Mouse (Mus musculus) lung, embryonic 15.5 days (tissue): ENCODE measurements around the gene Sufu. TPM values are rescaled to one million over a fixed set of nuclear protein-coding genes. Genes with fewer than 3 reads are reported as not detected.

Experiments used
- ATAC-seq: fragments of 200-750 bp; cut with Nextera tagmentation; 2 replicates; pipeline ENCODE4 v1.8.0; 2017; ENCODE audit warnings: moderate number of reproducible peaks, borderline replicate concordance; ENCODE audit not compliant: low FRiP score, low TSS enrichment; ENCODE audit errors: extremely low read depth
- H3K27ac ChIP-seq: fragments of 300-500 bp; sonication (generic); 2 replicates; pipeline ENCODE4 v1.5.1; 2015; ENCODE audit warnings: moderate library complexity, mild to moderate bottlenecking, inconsistent platforms
- H3K27me3 ChIP-seq: fragments of 300-500 bp; sonication (generic); 2 replicates; pipeline ENCODE4 v1.6.1; 2015; ENCODE audit warnings: inconsistent platforms
- H3K36me3 ChIP-seq: fragments of 300-500 bp; sonication (generic); 2 replicates; pipeline ENCODE4 v1.6.1; 2015; ENCODE audit warnings: inconsistent platforms
- H3K4me1 ChIP-seq: fragments of 300-500 bp; sonication (generic); 2 replicates; pipeline ENCODE4 v1.6.1; 2015; ENCODE audit warnings: inconsistent platforms
- H3K4me2 ChIP-seq: fragments of 300-500 bp; sonication (generic); 2 replicates; pipeline ENCODE4 v1.6.1; 2015; ENCODE audit warnings: inconsistent platforms, mild to moderate bottlenecking, moderate library complexity
- H3K4me3 ChIP-seq: fragments of 300-500 bp; sonication (generic); 2 replicates; pipeline ENCODE4 v1.5.1; 2015; ENCODE audit warnings: mild to moderate bottlenecking, inconsistent platforms
- H3K9ac ChIP-seq: fragments of 300-500 bp; sonication (generic); 2 replicates; pipeline ENCODE4 v1.6.1; 2015; ENCODE audit warnings: inconsistent platforms
- H3K9me3 ChIP-seq: fragments of 300-500 bp; sonication (generic); 2 replicates; pipeline ENCODE4 v1.6.1; 2016; ENCODE audit warnings: inconsistent platforms
- WGBS: fragments of 180-500 bp; shearing (Covaris S2); methylation state at CpG from one replicate; pipeline ENCODE4 v1.1.7; 2015; 5-methylcytosine and 5-hydroxymethylcytosine counted together
- polyA plus RNA-seq: library from polyadenylated mRNA; unstranded; fragments of >200 nt; fragmentation: Nextera tagmentation; extraction: Ambion mirVana; gene quantifications from 2 replicates; pipeline ENCODE4 v1.2.1, GENCODE M21; 2015

Sufu gene
- polyA plus RNA-seq, 1 experiment from 2014 or later, result 34.5 TPM

DNA sequence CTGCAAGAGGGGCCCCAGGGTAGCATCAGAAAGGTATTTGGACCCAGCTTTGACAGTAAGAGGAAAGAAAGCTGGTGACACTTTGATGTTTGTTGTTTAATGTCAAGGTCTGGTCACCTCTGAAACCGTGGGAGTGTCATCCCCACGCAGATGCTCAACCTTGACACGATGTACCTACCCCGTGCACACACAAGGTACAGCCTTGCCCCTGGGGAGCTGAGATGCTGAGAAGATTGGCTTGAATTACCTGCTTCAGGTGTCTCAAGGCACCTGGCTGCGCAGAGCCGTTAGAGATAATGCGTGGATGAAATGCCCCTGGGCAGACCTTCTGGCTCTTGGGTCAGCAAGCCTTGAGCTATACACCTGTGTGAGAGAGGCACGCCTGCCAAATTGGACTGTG is 17.8 kb downstream of the Sufu start:
- no peaks in the 10 kb centered on the region for H3K27me3 ChIP-seq
- H3K4me3 ChIP-seq, result no peak overlapping the region
- WGBS, result 89% methylated on average over 8 of the region's 8 CpGs
- no peak overlapping the region for H3K9ac ChIP-seq
- no peak for ATAC-seq
- no peak overlapping the region for H3K4me2 ChIP-seq
- peaks cover 4% of the 10 kb centered on the region; the same call in 1 of the 2 replicates for H3K36me3 ChIP-seq
- H3K4me1 ChIP-seq, result 0 out of 2 replicates have a peak, but pooled peaks cover 9% of the 10 kb centered on the region
- H3K9me3 ChIP-seq, result no peaks in the 10 kb centered on the region
- H3K27ac ChIP-seq, result no peak overlapping the region

DNA sequence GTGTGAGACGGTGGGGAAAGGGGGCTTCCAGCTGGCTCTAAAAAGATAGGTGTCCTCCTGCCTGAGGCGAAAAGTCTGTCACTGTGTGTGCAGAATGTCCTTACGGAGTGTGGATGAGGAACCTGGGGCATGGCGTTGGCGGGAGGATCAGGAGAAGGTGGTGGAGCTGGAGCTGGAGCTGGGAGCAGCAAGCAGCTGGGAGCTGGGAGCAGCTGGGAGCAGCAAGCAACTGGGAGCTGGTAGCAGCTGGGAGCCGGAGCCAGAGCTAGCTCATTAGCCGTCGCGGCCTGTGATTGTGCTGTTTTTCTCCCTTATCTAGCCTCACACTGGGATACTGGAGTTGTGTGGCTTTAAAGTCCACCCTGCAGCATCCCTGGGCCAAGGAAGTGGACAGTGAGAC is 19.6 kb downstream of the Sufu start:
- H3K4me2 ChIP-seq, result no peak overlapping the region
- no peaks in the 10 kb centered on the region for H3K27me3 ChIP-seq
- H3K9me3 ChIP-seq, result no peaks in the 10 kb centered on the region
- no peak overlapping the region for H3K4me3 ChIP-seq
- no peak overlapping the region for H3K9ac ChIP-seq
- H3K36me3 ChIP-seq, result no peaks in the 10 kb centered on the region
- ATAC-seq, result no peak
- H3K27ac ChIP-seq, result no peak overlapping the region
- H3K4me1 ChIP-seq, result peaks cover 10% of the 10 kb centered on the region; the same call in 1 of the 2 replicates
- 64% methylated on average over 9 of the region's 9 CpGs for WGBS

DNA sequence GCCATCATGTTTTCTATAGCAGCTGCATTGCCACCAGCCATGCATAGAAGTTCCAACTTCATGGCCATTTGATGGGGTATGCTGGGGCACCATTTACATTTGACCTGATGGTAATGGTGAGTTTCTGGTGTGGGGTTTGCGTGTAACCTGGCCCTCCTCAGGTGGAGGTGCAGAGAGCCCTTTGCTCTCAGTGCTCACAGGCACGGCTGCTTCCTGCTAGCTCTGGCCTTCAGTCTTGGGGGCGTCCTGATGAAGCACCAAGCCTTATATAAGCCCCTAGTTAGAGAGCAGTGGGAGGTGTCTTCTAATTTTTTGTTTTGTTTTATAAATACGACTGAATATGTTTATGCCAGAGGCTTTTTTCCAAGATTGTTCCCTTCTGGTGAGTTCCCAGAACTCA is 21.4 kb downstream of the Sufu start:
- 0 out of 2 replicates have a peak overlapping the region, but pooled peaks have one; percentile 5 for H3K27ac ChIP-seq
- no peak for ATAC-seq
- 55% methylated on average over 4 of the region's 4 CpGs for WGBS
- H3K27me3 ChIP-seq, result no peaks in the 10 kb centered on the region
- no peak overlapping the region for H3K4me2 ChIP-seq
- H3K4me3 ChIP-seq, result no peak overlapping the region
- H3K36me3 ChIP-seq, result no peaks in the 10 kb centered on the region
- H3K4me1 ChIP-seq, result peaks cover 26% of the 10 kb centered on the region
- no peak overlapping the region for H3K9ac ChIP-seq
- no peaks in the 10 kb centered on the region for H3K9me3 ChIP-seq

DNA sequence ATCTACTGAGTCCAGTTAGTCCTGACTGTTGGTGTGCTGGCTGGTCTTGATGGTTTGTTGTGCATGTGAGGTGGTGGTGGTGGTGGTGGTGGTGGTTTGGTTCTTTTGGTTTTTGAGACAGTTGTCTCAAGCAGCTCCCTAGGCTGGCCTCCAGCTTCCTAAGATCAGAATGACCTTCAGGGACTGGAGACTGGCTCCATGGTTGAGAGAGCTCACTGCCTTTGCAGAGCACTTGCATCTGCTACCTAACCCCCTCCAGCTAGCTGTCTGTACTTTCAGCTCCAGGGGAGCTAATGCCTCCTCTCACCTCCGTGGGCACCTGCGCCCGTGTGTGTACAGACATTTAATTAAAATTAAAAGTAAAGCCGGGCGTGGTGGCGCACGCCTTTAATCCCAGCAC is 23.7 kb downstream of the Sufu start:
- Histone ChIP-seq H3K9me3 (no peaks in the 10 kb centered on the region), H3K27me3 (no peaks in the 10 kb centered on the region), H3K4me1 (peaks cover 37% of the 10 kb centered on the region), H3K27ac (no peak overlapping the region), H3K36me3 (0 out of 2 replicates have a peak, but pooled peaks cover 5% of the 10 kb centered on the region), H3K4me3 (no peak overlapping the region), H3K4me2 (no peak overlapping the region), H3K9ac (no peak overlapping the region)
- 91% methylated on average over 7 of the region's 7 CpGs for WGBS
- ATAC-seq, result no peak

DNA sequence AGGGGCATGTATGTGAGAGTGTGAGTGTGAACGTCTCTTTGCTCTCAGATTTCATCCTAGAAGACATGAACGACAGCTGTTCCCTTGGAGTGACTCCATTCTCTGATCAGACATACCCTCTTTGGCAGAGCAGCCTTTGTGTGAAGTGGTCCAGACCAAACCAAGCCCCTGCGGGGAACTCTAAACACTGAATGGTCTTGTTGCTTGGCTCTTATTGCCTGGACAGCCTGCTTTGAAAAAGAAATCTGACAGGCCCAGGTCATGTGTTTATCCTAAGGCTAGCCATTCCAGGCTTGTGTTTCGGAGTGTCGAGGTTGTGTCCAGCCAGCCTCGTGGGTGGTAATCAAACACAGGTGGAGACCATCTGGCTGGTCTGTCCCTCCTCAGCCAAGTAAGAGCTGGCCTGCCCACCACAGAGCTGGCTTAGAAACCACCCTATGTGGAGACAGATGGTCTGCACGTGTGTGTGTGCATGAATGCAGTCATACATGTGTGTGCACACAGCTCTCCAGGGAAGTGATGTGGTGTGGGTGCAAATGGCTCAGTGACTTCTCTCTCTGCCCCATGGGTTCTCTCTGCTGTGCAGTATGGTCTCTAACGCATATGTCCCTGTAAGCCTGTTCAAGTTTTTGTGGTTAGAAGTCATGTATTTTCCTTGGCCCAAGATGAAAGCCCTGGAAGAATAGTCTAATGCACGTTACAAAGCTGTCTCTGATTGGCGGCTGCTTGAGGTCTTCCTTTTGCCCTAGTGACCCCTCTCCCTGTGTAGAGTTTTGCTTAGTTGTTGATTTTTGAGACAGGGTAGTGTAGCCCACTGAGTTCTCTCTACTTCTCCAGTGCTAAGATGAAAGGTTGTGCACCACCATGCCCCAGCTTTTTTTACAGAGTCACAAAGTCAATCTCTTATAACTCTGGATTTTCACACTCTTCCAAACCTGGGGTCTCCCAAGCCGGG is 26.0 kb downstream of the Sufu start:
- ATAC-seq, result peak; percentile 81
- Histone ChIP-seq H3K4me2 (no peak overlapping the region), H3K36me3 (0 out of 2 replicates have a peak, but pooled peaks cover 17% of the 10 kb centered on the region), H3K4me1 (peaks cover 37% of the 10 kb centered on the region), H3K27me3 (no peaks in the 10 kb centered on the region), H3K4me3 (no peak overlapping the region), H3K9me3 (no peaks in the 10 kb centered on the region), H3K9ac (no peak overlapping the region), H3K27ac (peak overlapping the region; percentile 65)
- 34% methylated on average over 11 of the region's 11 CpGs for WGBS

DNA sequence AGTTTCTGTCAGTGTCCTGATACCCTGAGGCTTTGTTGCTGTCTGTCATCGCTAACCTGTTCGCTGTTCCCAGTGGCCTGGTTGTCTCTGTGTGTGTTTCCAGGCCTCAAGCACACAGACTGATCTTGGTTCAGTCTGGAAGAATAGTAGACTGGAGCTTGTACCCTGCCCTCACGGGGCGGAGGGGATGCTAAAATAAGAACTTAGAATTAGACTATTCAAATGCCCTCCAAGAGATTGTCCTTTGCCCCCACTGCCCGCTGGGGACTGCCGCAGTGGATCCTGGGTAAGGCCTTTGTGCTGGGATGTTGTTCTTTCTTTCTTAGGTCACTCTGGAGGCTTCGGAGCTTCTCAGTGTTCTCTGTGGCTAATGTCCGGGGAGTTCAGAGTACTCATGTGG is 28.6 kb downstream of the Sufu start:
- H3K4me2 ChIP-seq, result no peak overlapping the region
- no peak overlapping the region for H3K4me3 ChIP-seq
- no peak for ATAC-seq
- peaks cover 31% of the 10 kb centered on the region for H3K4me1 ChIP-seq
- no peak overlapping the region for H3K27ac ChIP-seq
- H3K36me3 ChIP-seq, result 0 out of 2 replicates have a peak, but pooled peaks cover 20% of the 10 kb centered on the region
- 92% methylated on average over 8 of the region's 8 CpGs for WGBS
- no peaks in the 10 kb centered on the region for H3K27me3 ChIP-seq
- H3K9me3 ChIP-seq, result no peaks in the 10 kb centered on the region
- no peak overlapping the region for H3K9ac ChIP-seq

DNA sequence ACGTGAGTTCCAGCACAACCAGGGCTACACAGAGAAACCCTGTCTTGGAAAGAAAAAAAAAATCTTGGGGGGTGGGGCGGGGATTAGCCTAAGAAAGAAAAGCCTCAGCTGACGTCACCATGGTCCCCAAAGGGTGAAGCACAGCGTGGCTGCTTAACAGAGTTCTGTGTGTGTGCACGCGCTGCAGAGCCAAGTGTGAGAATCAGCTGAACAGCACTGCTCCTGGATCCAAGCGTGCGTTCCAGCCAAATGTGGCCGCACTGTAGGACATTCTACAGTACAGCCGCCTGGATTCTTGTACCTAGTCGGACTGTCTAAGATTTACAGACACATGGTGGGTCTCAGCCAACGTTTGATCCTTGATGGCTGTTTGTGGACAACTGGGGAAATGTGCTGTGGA is 29.8 kb downstream of the Sufu start:
- Histone ChIP-seq H3K4me2 (no peak overlapping the region), H3K9me3 (no peaks in the 10 kb centered on the region), H3K27ac (no peak overlapping the region), H3K27me3 (no peaks in the 10 kb centered on the region), H3K9ac (no peak overlapping the region), H3K4me3 (no peak overlapping the region), H3K36me3 (0 out of 2 replicates have a peak, but pooled peaks cover 20% of the 10 kb centered on the region), H3K4me1 (peaks cover 28% of the 10 kb centered on the region)
- WGBS, result 84% methylated on average over 12 of the region's 12 CpGs
- ATAC-seq, result no peak

DNA sequence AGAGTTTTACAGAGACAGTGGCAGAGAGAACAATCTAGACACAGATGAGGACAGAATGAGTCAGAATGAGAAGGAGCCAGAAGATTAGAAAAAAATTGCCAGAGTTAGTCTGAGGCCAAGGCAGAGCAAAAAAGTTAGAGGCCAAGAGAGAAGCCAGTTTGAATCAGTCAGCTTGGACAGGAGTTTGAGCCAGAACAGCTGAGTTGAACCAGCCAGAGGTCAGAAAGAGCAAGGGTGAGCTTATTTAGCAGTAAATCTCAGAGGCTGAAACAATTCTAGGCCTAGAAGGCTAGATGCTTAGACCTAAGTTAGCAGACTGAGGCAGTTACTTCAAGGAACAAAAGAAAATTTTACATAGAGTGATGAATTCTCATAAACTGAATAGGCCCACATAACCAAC is 32.6 kb downstream of the Sufu start:
- no peak for ATAC-seq
- Histone ChIP-seq H3K9ac (no peak overlapping the region), H3K36me3 (0 out of 2 replicates have a peak, but pooled peaks cover 20% of the 10 kb centered on the region), H3K9me3 (no peaks in the 10 kb centered on the region), H3K4me2 (no peak overlapping the region), H3K27me3 (no peaks in the 10 kb centered on the region), H3K27ac (no peak overlapping the region), H3K4me3 (no peak overlapping the region), H3K4me1 (peaks cover 4% of the 10 kb centered on the region; the same call in 1 of the 2 replicates)

DNA sequence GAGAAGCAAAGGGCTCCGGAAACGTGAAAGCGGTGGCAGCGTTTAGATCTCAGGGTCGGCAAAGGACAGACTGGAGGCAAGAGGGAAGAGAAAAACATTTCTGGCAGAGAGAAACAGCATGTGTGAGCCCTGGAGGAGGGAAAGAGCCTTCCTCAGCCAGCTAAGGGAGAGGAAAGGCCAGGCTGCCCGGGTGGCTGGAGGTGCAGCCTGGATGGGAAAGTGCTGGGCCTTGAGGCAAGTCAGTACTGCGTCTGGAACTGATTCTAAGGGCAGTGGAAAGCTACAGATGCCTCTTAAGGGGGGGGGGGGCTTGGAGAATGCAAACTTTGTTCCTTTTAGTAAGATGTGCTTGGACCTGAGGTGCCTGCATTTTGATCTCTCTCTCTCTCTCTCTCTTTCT is 37.0 kb downstream of the Sufu start:
- WGBS, result 53% methylated on average over 7 of the region's 7 CpGs
- no peaks in the 10 kb centered on the region for H3K36me3 ChIP-seq
- no peak overlapping the region for H3K27ac ChIP-seq
- no peak overlapping the region for H3K4me3 ChIP-seq
- no peak for ATAC-seq
- peaks cover 7% of the 10 kb centered on the region; the same call in 1 of the 2 replicates for H3K4me1 ChIP-seq
- no peaks in the 10 kb centered on the region for H3K27me3 ChIP-seq
- no peaks in the 10 kb centered on the region for H3K9me3 ChIP-seq
- no peak overlapping the region for H3K9ac ChIP-seq
- H3K4me2 ChIP-seq, result no peak overlapping the region

DNA sequence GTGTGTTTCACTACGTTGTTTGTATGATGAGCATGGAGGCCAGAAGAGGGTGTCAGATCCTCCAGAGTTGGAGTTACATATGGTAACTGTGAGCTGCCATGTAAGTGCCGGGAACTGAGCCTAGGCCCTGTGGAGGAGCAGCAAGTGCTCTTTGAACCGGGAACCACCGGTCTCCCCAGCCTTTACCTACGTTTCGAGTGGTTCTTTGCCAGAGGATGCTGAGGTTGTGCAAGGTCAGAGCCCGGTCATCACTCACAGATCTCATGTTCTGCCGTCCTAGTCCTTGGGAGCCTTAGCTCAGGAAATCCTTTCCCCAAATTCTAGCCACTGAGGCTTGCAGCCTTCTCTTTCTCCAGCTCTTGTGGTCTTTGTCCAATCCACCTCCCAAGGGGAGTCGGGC is 37.5 kb downstream of the Sufu start:
- H3K36me3 ChIP-seq, result no peaks in the 10 kb centered on the region
- 55% methylated on average over 9 of the region's 9 CpGs for WGBS
- H3K27ac ChIP-seq, result no peak overlapping the region
- no peak overlapping the region for H3K4me2 ChIP-seq
- H3K9me3 ChIP-seq, result no peaks in the 10 kb centered on the region
- no peaks in the 10 kb centered on the region for H3K27me3 ChIP-seq
- H3K4me3 ChIP-seq, result no peak overlapping the region
- H3K9ac ChIP-seq, result no peak overlapping the region
- no peak for ATAC-seq
- peaks cover 7% of the 10 kb centered on the region; the same call in 1 of the 2 replicates for H3K4me1 ChIP-seq

DNA sequence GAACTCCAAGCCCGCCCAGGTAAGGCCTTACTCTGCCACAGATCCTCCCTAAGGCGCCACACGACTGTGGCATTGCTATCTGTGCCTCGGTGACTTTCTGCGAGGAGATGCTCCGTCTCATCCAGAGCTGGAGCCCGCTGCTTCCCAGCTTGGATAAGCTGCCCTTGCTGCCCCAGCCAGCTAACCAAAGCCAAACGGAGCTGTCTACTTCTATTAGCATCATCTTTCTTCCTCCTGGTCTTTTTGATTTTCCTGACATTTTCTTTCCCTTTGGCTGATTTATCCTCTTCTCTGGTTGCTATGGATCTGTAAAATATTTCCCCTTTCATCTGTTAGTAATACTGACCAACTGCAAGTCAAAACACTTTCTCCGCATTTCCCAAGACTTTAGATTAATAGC is 37.9 kb downstream of the Sufu start:
- WGBS, result 70% methylated on average over 9 of the region's 9 CpGs
- no peak for ATAC-seq

DNA sequence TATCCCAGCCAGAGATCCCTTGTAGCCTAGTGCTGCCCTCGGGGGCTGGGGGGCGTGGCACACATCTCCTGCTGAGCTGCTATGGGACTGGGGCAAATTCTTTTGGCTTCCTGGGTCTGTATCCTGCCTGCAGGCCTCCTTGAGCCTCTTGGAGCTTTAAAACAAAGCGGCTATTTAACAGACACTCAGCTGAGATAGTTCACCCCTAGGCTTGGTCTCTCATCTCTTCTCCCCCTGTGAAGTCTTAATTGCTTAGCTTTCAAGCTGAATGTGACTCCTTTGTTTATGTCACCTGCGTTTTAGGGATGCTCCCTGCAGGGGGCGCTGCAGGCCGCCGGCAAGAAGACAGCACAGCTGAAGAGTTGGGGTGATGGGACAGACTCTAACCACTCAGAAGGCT is 38.8 kb downstream of the Sufu start:
- 20% methylated on average over 7 of the region's 7 CpGs for WGBS
- H3K27ac ChIP-seq, result no peak overlapping the region
- no peak overlapping the region for H3K4me2 ChIP-seq
- H3K27me3 ChIP-seq, result no peaks in the 10 kb centered on the region
- no peak for ATAC-seq
- no peaks in the 10 kb centered on the region for H3K36me3 ChIP-seq
- H3K4me3 ChIP-seq, result no peak overlapping the region
- H3K9ac ChIP-seq, result no peak overlapping the region
- no peaks in the 10 kb centered on the region for H3K9me3 ChIP-seq
- H3K4me1 ChIP-seq, result peaks cover 7% of the 10 kb centered on the region; the same call in 1 of the 2 replicates

More for the DNA sequence above, 37.9 kb downstream of the Sufu start:
- H3K4me1 ChIP-seq, result peaks cover 7% of the 10 kb centered on the region; the same call in 1 of the 2 replicates
- no peak overlapping the region for H3K4me3 ChIP-seq
- H3K27me3 ChIP-seq, result no peaks in the 10 kb centered on the region
- no peak overlapping the region for H3K4me2 ChIP-seq
- H3K9me3 ChIP-seq, result no peaks in the 10 kb centered on the region
- H3K27ac ChIP-seq, result no peak overlapping the region
- no peak overlapping the region for H3K9ac ChIP-seq
- no peaks in the 10 kb centered on the region for H3K36me3 ChIP-seq
